Mouse (Mus musculus): ENCODE measurements around the gene Specc1l.

DNA sequence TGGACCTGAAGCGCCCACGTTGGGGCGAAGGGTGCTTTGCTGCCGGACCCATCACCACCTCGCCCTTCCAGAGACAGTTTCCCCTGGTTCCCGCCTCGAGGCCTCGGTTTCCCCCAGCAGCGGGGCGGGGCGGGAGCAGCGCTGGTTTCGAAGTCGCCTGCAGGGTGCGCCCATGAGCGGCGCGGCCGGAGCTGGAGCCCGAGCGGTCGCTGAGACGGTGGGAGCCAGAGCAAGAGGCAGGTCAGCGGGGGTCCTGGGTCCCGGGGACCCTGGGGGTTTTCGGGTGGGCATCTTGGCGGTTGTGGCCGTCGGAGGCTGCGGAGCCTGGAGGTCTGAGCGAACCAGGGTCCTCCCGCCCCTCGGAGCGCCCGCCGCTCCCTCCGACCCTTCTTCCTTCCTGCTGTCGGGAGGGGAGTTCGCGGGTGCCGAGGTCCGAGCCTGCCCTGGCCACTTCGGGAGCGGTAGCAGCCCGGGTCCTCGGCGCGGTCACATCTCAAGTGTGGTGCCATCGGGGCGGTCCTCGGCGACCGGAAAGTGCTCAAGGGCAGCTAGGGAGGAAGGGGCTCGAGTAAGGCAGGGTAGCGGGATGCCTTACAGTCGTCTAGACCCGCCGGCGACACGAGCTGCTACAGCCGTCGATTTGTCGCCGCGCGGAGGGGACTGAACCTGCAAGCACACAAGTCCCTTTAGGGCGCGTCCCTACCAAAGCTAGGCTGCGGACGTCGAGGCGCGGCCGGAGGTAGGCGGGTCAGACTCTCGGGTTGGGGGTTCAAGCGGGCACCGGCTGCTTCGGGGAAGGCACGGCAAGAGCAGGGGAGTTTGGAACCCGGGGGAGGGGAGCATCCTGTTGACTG lies 105.3 kb downstream of the Specc1l start:
- TF ChIP-seq CTCF (IDR thresholded peaks at IDR 0.05; ENCODE audit: extremely low read depth, insufficient read depth, insufficient read length, insufficient replicate concordance) (peak; percentile 71), POLR2A (IDR thresholded peaks at IDR 0.05; ENCODE audit: low read depth, low read length) (peak; percentile 15; the same call in 1 of the 2 replicates)

Data from spleen, adult 2 months (tissue).